Mouse (Mus musculus): Measurements from ENCODE around the gene Tespa1.
"Not testable (repeated sequence)": the region's sequence is repeated elsewhere in the genome, so short reads cannot be mapped to it uniquely, and the experiment has no call there.

Gene Tespa1

DNA sequence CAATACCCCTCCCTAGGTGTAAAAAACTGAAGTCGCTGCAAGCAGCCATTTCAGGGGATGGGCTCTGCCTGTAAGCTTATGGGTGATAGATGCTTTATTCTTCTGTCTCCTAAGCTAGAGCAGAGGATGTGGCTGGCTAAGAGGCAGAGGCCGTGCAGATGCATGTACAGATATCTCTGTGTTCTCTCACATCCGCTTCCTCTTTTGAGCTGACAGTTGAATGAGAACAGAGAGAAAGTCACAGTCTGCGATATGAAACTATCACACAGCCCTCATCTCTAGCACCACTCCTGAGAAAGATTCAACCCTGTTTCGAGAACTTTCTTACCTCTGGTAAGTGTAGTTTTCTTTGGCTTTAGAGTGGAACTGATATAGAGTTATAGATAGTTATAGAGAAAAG lies at the start of gene Tespa1:
TSS of gene Tespa1 (plus strand) at position 234 of the 400 bp plus-strand sequence.
- peak; percentile 82 to 83 for DNase-seq (ENCODE audit: low spot score in 2 of 2)

DNA sequence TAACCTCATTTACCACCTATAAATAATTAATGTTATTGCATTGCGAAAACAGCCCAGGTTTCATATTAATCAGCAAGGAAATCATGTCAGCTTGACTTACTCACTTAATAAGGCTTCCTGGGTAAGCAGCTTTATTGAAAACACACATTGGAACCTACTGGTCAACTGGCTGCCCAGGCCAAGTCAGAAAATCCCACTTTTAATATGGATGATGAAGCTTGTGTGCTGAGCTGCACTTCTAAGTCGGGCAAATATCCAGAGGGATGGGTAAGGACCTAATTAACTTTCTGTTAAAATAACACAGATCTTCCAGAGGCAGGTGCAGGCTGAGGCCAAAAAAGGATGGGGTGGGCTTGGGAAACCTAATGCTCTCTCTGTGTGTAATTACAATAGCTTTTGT lies 46.9 kb upstream of the Tespa1 start:
- no peak for DNase-seq (ENCODE audit: low spot score in 2 of 2)

DNA sequence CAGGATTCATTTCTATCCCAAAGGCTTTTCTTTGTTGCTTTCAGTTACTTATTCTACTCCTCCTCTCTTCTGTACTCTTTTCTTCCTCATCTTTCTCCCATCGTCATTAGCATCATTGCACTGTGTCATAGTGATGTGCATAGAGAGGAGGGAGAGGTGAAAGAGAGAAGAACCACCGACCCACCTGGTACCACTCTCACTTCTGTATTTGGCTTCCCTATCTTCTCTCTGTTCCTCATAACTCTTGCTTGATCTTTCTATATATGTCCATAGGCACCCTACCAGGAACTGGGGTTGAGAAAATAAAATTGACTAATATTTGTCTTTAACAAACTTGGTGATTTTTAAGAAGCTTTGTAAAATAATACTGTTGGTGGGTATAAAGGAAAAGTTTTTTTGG lies 46.2 kb upstream of the Tespa1 start:
- DNase-seq (ENCODE audit: low spot score in 2 of 2): peak; percentile 22 to 27

DNA sequence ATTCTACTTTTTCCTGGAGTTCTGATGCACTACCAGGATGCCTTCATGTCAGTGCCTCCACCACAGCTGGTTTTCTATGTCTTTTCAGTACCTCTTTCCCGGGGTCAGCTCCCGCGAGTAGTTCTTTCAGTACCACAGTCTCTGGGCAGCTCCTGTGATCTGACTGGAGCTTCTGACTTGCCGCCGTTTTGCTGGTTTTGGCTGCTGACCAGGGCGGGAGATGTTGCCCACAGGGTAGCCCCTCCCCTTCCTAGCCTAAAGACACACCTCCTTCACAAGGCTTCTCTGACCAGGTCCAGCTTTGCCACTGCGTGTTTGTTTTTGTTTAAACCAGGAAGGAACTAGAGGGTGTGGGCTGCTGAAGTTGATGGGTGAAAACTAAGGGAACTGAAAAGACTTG lies 42.6 kb upstream of the Tespa1 start, which contains the start of gene Neurod4:
TSS of gene Neurod4 (minus strand) at position 175 of the 400 bp plus-strand sequence.
- peak in 1 of 2 experiments; percentile 4 for DNase-seq (ENCODE audit: low spot score in 2 of 2)

DNA sequence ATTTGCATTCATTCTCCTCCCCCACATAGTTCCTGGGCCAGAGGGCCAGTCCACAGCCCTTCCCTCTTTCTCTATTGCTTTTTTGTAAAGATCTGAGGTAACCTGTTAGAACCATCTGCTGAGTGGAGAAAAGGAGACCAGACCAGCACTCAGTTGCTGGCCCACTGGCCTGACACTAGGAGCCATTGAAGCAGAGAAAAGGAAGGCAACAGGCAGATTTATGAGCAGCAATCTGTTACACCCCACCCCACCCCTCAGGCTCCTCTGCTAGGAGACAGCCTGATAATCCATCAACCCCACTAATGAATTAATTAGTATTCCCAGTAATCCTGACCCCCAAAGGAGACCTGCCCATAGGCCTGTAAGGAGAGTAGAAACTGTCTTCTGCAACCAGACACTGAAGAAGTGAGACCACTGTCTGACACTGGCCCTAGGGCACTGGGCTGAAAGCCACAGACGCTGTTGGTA lies 40.7 kb upstream of the Tespa1 start:
- DNase-seq (ENCODE audit: low spot score in 2 of 2): no peak

DNA sequence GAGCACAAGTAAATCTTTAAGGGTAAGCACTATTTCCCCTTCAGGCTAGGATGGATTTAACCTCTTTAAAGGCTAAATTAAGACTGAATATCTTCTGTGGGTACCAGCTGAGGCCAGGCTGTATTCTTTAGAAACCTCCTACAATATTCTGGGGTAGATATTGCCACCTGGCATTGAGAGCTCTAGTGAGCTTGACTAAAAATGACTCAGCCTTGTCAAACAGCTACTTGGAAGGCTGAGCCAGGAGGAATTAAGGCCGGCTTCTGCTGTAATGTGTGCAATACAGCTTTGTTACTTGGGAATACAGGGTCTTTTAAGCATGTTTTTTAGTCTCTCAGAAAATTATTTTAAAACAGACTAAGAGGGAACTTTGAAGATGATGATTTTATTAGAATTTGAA lies 35.5 kb upstream of the Tespa1 start:
- DNase-seq (ENCODE audit: low spot score in 2 of 2): no peak

DNA sequence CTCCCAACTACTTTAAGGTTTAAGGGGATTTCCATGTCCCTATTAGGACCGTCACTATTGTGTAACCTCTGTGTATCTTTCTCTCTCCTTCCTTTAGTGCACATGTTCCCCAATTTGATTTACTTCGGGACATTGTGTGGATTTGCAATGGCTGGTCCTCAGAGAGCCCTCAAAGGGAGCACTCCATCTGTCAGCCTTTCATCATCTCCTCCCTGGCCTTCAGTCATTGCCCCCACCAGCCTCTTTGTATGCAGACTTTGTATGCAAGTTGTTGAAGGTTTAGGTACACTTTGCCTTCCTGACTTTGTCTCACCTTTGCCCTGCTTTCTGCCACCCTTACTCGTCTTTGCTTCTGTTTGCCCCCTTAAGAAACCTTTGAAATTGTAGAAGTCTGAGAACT lies 34.7 kb upstream of the Tespa1 start:
- no peak for DNase-seq (ENCODE audit: low spot score in 2 of 2)

DNA sequence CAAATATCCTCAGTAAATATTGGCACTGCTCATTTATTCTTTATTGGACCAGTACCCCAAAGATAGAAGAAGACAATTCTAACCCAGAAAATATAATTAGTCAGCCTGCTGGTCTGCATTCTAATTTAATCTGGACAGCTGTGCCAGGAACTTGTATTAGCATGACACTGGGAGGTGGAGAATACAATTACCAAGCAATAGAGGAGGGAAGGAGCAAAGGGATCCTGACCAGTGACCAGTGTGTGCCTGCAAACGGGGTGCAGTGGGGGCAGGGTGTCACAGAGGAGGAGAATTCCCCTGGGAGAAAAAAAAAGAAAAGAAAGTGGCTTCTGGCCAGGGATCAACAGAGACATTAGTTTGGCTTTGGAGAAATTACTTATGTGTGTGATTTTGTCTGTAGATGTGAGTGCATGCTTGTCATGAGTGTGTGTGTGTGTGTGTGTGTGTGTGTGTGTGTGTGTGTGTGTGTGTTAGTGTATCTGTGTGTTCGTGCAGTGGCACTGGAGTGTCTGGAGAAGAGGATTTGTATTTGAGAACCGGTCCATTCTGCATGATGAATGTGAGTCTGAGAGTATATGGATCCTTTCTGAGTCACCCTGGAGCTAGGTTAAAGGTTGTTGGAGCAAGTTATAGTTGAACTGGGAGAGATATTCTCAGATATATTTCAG lies 28.8 kb upstream of the Tespa1 start:
- no peak for DNase-seq (ENCODE audit: low spot score in 2 of 2)

DNA sequence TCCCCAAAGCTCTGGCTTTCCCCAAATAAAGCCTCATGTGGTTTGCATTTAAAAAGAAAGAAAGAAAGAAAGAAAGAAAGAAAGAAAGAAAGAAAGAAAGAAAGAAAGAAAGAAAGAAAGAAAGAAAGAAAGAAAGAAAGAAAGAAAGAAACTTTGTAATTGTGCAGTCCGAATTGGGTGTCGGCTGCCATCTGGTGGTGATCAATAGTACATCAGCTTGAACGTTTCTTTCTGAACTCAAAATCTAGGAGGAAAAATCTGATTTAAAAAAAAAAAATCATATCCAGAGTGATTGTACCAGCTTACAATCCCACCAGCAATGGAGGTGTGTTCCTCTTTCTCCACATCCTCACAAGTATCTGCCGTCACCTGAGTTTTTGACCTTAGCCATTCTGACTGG lies 23.9 kb upstream of the Tespa1 start:
- not testable (repeated sequence) for DNase-seq (ENCODE audit: low spot score in 2 of 2)

DNA sequence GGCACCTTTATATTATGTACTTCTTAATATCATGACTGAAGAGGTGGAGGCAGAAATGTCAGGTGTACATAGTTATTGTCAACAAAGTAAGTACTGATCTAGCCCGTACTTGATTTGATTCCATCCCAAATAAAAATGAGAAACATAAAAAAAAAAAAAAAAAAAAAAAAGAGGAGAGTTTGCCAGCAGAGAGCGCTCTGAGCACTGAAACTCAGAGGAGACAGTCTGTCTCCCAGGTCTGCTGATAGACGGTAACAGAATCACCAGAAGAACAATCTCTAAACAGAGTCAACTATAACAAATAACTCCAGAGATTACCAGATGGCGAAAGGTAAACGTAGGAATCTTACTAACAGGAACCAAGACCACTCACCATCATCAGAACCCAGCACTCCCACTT lies 18.5 kb upstream of the Tespa1 start:
- DNase-seq (ENCODE audit: low spot score in 2 of 2): not testable (repeated sequence)

DNA sequence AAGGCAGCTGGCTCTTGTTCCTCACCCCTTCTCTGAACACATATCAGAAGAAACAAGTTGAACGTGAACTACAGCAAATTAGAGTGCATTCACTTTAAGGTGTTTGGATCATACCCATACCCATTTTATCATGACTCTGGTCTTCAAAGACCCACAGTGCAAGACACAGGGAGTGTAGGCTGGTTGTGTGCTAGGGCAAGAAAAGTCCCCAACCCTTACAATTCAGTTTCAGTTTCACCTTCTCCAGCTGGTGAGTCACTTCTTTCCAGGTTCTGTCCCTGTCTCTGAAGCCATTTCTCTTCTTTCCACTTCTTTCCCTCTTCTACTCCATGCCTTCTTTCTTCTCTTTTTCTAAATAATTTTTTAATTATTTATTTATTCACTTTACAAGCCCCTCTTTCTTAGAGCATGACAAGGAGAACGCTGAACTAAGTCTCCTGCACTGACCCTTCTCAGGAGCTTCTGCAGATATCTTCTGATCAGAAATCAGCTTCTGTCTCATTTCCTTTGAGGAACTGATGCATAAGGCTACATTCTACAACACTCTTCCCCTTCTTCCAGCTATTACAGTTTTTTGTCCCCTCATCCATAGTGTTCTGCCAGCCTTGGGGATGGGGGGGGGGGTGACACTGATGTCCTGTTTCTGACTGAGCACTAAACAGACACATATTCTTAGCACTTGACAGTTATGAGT lies 11.0 kb upstream of the Tespa1 start:
- no peak for DNase-seq (ENCODE audit: low spot score in 2 of 2)

DNA sequence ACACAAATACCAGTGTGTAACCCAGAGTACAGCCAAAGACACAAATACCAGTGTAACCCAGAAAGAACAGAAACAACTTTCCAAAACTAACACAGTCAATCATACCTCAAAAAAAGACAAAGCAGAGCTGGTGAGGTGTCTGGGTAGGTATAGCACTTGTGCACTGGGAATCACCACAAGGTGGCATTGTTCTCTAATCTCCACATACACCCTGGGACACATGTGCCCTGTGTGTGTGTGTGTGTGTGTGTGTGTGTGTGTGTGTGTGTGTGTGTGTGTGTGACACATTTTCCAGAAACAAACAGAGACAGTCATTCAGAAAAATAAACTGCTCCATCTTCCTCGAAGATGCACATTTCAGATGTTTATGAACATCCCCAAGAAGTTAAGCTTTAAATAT lies 9.1 kb upstream of the Tespa1 start:
- DNase-seq (ENCODE audit: low spot score in 2 of 2): peak; percentile 47

DNA sequence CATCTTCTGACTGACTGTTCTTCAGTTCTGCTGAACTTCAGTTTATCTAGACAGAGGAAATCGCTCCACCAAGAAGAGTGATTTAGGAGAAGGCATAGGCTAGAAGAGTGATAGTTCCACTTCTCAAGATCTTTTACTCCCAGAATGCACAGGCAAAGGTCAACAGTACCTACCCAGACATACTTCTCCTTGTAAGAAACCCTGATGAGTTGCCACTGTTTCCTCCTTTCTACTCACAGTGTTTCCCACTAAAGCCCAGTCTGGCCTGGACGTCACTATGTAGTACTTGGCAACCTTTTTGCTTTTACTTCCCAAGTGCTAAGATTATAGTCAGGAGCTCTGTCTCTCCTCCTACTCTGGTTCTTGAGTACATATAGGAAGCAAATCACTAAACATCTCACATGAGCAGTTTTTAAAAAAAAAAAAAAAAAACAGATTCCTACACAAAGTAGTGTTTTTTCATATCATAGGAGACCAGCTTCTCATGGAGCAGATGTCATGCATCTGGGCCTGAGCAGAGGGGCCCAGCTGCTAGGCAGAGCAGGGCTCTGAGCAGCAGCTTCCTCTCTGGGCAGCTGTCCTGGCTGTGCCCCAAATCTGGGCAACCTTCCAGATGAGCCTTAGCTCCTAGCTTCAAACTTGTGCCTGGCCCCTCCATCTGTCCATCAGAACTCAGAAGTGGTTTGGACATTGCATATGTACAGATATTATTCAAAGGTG lies 8.4 kb upstream of the Tespa1 start:
- no peak for DNase-seq (ENCODE audit: low spot score in 2 of 2)

DNA sequence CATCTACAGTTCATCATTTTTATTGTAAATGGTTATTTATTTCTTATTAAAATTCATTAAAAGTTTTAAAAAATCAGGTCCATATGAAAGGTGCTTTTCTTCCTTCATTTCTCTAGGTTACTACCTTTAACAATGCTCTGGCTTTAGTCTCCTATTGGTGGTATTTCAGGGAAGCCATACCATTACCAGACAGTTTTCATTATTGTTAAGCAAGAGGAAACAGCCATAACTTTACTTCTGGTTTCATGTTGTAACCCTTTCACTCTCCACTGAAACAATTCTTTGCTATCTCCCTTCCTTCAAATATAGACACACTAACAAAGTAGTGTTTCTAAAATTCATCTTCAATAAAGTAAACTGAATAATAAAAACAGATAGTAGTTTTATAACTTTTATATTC lies 6.8 kb upstream of the Tespa1 start:
- no peak for DNase-seq (ENCODE audit: low spot score in 2 of 2)

DNA sequence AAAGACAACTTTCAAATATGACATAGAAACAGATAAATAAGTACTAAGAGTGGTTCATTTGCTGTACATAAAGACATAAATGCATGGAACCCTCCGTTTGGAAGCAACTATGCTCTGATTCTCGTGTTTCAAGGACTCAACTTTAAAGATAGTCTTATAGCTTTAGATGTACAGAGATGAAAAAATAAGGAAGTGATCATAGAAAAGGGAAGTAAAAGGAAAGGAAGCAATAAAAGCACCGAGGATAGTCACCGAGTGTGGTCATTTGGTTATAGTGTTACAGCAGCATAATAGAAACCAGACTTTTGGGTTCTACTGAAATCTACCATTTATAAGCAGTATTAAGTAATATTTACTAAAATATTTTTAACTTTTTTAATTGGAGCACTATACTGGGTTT lies 4.0 kb upstream of the Tespa1 start:
- no peak for DNase-seq (ENCODE audit: low spot score in 2 of 2)

DNA sequence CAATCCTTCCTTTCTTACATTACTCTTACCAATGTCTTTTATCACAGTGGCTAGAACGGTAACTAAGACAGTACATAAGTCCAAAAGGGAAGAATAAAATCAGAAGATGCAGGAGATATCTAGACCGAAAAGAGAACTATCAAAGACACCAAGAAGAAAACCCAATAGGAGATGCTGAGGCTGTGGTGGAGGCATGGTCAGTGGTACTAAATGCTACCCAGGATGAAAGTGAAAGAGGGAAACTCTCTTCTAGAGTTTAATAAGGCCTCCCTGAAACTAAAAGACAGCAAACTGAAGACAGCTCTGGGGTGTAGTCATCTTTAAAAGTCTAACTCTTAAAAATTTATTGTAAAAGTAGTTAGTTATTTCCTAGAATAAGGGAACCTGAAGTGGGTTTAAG lies 2.0 kb upstream of the Tespa1 start:
- no peak for DNase-seq (ENCODE audit: low spot score in 2 of 2)

DNA sequence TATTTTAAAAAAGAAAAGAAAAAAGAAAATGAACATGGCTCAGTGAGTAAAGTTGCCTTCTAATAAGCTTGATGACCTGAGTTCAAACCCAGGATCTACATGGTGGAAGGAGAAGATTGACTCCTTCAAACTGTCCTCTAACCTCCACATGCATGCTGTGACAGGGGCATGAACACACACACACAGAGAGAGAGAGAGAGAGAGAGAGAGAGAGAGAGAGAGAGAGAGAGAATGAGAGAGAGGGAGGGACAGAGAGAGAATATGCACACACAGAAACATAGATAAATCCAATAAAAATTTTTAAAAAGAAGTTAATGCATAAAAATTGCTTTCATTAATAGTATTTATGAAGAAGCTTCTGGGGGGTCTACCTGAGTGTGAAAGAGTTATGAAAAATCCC lies 608 bp upstream of the Tespa1 start:
- DNase-seq (ENCODE audit: low spot score in 2 of 2): no peak

DNA sequence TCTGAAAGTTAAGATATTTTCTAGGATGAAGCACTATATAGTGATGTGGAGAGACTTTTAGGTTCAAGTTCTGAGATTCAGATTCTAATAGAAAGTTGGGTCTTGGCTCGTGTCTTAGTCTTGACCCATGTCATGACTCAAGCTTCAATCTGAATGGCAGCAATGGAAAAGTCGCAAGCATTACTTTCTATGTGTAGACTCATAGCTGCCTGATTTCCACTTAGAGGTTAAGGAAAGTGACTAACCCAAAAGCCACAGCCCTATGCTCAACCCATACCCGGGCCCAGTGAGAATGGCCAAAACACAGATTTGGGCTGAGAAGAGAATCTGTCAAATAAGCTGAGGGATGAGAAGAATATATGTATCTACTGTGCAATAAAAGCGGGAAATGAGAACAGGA lies 1.6 kb downstream of the Tespa1 start:
- DNase-seq (ENCODE audit: low spot score in 2 of 2): no peak

DNA sequence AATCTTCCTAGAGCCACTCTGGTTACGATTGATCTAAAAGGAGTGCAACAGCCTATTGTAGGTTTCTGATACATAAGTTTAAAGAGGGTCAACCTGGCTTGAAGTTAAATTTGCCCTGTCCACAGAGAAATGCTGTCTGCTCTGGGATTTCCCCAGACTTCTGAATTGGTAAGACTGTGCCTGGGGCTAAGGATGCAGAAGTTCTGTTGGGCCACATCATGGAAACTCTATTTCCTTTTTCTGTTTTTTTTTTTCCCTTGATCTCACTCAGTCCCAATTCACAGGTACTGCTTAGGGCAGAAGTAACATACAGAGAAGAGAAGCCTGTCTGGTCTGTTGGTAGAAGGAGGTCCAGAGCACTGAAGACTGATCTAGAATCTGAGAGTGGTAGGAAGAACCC lies 8.0 kb downstream of the Tespa1 start:
- peak; percentile 24 to 30 for DNase-seq (ENCODE audit: low spot score in 2 of 2)

DNA sequence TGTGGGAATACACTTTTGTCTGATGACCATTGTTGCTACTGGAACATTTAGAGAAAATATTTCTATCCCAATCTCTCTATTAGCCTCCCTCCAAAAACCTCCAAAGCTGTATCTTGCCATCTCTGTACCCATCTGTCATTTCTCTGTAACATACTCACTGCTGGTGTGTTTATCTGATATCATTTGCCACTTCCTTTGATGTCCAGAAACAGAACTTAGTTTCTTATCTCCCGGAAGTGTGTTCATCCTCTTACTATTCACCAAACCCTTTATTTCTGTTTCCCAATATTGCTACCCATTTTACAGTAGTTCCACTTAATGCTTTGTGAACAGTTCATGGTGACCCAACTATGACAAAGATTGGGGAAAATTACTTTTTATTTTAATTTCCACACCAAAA lies 13.7 kb downstream of the Tespa1 start:
- DNase-seq (ENCODE audit: low spot score in 2 of 2): no peak

DNA sequence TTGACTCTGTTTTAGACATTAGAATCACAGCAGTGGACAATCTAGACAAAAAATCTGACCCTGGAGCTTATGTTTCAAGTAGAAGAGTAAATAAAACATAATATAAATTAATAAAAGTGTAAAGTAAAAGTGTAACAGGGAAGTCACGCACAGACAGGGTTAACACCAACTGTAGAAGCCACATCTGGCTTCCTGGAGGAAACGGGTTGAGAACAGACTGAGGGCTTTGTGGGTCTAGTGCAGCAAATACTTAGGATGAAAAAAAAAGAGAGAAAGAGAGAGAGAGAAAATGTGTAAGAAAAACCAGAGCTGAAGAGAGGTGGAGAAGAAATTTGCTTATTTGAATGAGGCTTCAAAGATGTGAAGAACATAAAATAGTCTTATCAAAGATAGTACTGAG lies 14.9 kb downstream of the Tespa1 start:
- peak in 1 of 2 experiments; percentile 18 for DNase-seq (ENCODE audit: low spot score in 2 of 2)

DNA sequence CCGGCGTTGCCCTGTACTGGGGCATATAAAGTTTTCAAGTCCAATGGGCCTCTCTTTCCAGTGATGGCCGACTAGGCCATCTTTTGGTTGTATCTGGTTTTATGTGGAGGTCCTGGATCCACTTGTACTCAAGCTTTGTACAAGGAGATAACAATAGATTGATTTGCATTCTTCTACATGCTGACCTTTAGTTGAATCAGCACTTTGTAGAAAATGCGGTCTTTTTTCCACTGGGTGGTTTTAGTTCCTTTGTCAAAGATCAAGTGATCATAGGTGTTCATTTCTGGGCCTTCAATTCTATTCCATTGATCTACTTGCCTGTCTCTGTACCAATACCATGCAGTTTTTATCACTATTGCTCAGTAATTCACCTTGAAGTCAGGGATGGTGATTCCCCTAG lies 17.4 kb downstream of the Tespa1 start:
- not testable (repeated sequence) for DNase-seq (ENCODE audit: low spot score in 2 of 2)

DNA sequence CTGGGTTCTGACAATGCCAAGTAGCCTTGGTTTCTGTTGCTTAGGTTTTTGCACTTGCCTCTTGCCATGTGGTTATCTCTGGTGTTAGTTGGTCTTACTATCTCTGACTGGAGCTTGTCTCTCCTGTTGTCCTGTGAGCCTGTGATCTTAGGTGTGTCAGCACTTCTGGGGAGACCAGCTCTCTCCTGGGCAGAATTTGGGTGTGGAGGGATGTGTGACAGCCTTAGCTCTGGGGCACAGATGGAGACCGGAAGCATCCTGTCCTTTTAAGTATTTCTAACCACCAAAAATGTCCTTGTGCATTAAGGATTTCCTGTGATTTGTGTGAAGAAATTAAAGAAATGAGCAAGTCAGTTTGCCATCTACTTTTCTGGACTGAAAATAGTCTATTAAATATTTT lies 21.4 kb downstream of the Tespa1 start:
- no peak for DNase-seq (ENCODE audit: low spot score in 2 of 2)

All from spleen, postnatal 36 days (tissue).